Mouse (Mus musculus) megakaryocyte, embryonic 14.5 days (primary cell): ENCODE data around the gene Nelfa.

ENCODE experiments used
- FLI1 ChIP-seq: IDR thresholded peaks from 2 replicates; pipeline ENCODE4 v1.6.1; 2012; ENCODE audit warnings: low read length, inconsistent platforms, mixed read lengths
- GATA1 ChIP-seq: IDR thresholded peaks from 3 replicates; pipeline ENCODE4 v1.6.1; 2012; ENCODE audit warnings: mixed read lengths, low read length, inconsistent platforms, borderline replicate concordance

DNA sequence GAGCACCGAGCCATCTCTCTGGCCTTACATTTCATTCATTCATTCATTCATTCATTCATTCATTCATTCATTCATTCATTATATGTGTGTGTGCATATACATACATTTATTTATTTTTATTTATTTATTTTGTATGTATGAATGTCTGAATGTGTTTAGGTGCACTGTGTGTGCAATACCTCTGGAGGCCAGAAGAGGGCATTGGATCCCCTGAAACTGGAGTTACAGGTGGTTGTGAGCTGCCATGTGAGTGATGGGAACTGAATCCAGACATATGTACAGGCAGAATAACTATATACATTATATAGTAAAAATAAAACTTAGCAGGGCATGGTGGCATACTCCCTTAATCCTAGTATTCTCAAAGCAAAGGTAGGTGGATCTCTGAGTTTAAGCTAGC lies 83.1 kb downstream of the Nelfa start:
- TF ChIP-seq GATA1: no peak
- no peak for TF ChIP-seq FLI1
